Mouse (Mus musculus) retina, embryonic 14.5 days (tissue): Measurements from ENCODE around the gene Bhlha15.

Experiments used
- DNase-seq: peaks from one replicate; pipeline ENCODE4 v3.0.0-alpha.2; 2015; ENCODE audit warnings: low spot score

The Bhlha15 gene

DNA sequence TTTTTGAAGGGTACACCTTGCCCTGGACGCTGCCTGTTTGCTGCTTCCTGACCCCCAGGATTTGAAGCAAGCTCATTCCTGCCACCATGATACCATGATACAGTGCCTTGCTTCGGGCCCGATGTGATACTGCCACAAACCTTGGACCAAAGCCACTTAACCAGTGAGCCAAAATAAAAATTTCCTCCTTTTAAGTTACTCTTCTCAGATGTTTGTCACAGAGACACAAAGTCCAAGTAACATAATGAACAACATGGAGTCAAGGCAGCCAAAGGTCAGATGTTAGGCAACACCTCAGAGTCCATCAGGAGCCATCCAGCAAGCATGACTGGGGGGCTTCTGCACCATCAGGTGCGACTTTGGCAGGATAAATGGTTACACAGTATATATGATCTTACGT is 42.4 kb downstream of the Bhlha15 start:
- no peak for DNase-seq

DNA sequence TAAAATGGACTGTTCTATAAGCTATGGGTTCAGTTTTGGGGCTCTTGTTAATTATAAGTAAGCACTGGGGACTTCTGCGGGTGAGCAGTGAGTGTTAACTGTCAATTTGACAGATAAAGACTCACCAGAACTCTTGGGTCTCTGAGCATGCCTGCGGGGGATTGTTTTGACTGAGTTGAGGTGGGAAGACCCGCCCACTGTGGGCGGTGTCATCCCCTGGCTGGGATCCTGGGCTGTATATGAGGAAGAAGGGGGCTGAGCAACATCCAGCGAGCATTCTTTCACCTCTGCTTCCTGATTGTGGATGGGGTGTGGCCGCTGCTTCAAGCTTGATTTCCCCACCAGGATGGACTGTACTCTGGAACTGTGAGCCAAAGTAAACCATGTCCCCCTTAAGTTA is 44.1 kb downstream of the Bhlha15 start:
- no peak for DNase-seq

DNA sequence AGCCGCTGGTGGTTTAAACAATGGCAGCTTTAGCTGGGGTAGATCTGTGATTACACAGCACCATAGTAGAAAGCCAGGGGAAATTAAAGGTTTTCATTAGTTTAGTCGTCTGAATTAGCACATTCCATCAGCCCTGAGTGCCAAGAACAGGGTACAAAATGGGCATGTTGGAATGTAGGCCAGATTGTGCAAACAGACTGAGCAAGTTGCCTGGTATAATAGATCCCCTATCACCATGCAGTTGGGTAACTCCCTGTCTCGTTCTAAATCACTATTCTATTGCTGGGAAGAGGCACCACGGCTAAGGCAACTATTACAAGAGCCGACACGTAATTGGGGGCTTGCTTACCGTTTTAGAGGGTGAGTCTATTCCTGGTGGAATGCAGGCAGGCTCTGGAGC is 44.6 kb downstream of the Bhlha15 start:
- DNase-seq, result no peak

DNA sequence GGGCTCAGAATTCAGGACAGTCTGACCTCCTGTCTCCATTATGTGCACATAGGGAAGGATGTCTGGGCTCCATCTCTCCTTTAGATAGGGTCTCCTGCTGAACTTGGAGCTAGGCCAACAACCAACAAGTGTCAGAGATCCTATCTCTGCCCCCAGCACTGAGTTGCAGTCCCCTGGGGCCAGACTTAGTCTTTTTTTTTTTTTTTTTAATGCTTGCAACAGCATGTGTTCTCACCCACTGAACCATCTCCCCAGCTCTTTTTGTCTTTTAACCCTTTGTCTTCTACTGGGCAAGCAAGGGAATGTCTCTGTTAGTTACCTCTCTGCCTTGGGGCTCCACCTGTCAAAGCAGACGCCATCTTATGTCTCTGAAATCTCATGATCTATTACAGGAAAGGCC is 48.9 kb downstream of the Bhlha15 start:
- no peak for DNase-seq
